Mouse (Mus musculus) megakaryocyte-erythroid progenitor cell, adult 5-6 weeks (primary cell): ENCODE results near the gene Ugt1a5. TPM values are rescaled to one million over a fixed set of nuclear protein-coding genes. Genes with fewer than 3 reads are reported as not detected.
A peak's percentile ranks its signal among the peaks of the same experiment; 100 is the strongest.
"Not testable (repeated sequence)": the region's sequence is repeated elsewhere in the genome, so short reads cannot be mapped to it uniquely, and the experiment has no call there.

ENCODE experiments used
- ATAC-seq: replicated peaks from 2 replicates; pipeline ENCODE4 v1.8.0; 2016; ENCODE audit warnings: mild to moderate bottlenecking, inconsistent platforms; ENCODE audit not compliant: severe bottlenecking, poor library complexity, low FRiP score, low TSS enrichment
- total RNA-seq, 2 experiments: library from RNA; stranded (forward) in 1 of 2; stranded (reverse) in 1 of 2; fragments of 200-1000, 215-1000 nt in 1 of 2; fragments of >200 nt in 1 of 2; fragmentation: Nextera tagmentation in 1 of 2; gene quantifications; 2 replicates each; pipeline ENCODE4 v1.2.3; 2014 to 2017

Gene Ugt1a5
- total RNA-seq (2014; fragmentation: Nextera tagmentation): 1.5 TPM in 1 of 2 replicates, not detected in the other
- total RNA-seq (2017): not detected in 2 replicates

DNA sequence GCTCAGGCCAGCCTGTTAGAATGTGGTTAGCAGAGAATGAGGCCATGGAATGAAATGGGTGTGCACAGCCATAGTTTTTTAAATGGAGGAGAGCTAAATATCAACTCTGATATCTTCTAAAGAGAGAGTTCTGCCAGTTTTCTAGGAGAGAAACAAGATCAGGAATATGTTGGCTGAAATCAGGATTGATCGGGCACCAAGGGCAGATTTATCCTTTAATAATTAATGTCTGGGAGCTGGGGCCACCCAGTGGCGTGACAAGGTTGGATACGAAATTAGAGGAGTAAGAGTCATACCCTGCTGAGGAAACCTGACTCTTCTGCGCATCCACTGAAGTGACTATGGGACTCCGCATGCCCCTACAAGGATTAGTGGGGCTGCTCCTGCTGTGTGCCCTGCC, at the start of gene Ugt1a5:
Gene Ugt1a5, plus strand, starts transcription at position 302 of the 400 bp plus-strand sequence.
- ATAC-seq: no peak

DNA sequence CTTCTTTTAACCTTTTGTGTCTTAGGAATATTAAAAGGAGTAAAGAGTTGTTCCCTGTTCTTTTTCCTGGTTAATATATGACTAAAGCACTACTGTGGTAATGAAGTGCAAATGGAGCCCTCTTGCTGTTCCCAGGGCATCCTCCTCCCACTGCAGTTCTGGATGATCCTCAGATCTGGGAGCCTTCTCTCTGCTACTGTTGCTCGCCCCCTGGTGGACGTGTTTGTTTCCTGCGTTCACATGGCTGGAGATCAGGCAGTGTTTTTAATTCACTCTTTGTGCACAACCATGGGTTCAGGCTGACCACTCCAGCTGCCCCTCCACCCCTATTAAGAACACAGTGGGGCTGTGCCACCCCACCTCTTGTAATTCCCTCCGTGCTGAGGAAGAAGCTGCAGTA, 45.3 kb upstream of the Ugt1a5 start:
- ATAC-seq: peak; percentile 81

DNA sequence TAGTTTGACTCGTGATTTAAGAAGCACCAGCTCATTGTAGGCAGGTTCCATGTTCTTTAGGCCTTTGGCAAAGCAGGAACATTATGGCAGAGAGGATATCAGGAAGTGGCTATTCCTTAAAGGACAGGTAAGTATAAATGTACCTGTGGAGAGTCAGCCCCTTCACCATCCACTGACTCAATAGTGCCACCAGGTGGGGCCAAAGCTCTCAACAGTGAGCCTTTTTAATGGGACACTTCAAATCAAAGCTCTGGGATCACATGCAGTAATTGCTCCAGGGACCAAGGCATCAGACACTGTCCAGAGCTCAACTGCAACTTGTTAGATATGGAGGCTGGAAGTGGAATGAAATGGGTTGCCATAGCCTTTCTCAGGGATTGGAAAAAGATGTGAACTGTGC, 44.3 kb upstream of the Ugt1a5 start:
- ATAC-seq: peak; percentile 50; the same call in 1 of the 2 replicates

DNA sequence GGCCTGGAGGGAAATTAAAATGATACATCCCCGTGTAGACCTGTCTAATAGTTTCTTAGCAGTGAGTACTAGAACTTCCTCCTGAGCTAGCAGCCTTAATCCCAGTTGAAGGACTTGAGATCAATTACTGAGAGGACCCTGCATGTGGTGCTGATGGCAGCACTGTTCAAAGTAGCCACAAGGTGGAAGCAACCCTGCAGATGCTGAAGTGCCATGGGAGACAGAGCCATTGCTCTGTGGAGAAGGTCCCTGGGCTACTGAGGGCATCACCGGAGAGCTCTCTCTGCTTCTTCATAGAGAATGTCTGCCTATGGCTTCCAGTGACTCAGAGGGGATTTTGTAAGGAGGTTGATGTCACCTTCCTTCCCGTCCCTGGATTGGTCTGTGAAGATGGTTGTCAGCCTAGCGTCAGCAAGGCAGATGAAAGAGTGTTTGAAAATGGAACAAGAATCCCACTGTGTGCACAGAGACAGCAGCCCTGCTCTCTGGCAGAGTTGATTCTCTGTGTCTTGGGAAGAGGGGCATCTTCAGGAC, 39.9 kb upstream of the Ugt1a5 start:
- 0 out of 2 replicates have a peak, but pooled peaks have one; percentile 55 for ATAC-seq

DNA sequence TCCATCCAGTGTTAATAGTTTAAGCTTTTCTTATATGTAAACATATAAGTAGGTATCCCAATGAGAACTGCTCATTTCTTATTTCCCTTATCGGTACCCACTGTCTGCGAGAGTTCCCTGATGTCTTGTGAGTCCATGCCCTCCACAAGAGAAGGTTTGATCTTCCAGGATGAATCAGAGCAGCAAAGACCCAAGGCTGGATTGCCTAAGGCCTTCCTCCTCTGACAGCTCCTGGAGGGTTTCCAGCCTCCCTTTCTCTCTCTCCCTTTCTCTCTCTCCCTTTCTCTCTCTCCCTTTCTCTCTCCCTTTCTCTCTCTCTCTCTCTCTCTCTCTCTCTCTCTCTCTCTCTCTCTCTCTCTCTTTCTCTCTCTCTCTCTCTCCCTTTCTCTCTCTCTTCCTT, 36.7 kb upstream of the Ugt1a5 start:
- ATAC-seq: not testable (repeated sequence)

DNA sequence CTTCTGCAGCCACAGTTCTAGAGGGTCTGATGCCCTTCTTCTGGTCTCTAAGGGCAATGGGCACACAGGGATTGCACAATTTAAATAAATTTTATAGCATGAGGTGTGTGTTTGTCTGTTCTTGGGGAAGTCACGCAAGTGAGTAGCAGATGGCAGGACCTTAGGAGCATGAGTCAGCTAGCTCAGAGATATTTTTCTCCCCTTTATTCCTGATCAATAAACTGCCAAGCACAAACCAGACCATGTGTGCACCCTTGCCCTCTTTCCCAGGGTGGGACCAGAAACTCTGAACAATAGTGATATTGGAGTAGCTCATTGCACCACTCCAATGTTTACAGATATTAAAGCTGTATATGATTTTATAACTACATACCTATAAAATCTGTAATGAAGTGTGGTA, 35.6 kb upstream of the Ugt1a5 start:
- not testable (repeated sequence) for ATAC-seq

DNA sequence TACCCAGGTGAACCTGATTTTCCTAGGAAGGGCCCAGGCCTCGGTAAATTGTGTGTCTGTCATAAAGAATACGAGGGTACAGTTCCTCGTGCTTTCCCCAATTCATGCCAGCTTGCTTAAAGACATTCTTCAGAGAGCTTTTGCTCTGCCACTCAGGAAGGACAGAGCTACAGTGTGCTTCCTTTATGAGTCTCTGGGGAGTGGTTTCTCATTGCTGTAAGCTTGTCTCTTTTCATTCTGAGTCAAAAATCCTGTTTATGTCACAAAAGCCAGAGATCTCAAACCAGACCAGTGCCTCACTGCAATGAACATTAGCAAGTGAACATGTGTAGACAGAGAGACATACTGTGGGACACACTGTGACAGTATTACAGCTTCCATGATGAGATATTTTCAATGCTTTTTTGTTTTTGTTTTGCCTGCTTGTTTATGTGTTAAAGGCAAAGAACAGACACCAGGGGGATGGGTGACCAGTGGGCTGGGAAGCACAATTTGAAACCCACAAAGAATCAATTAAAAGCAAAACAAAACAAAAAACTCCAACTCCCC, 31.8 kb upstream of the Ugt1a5 start:
- no peak for ATAC-seq

DNA sequence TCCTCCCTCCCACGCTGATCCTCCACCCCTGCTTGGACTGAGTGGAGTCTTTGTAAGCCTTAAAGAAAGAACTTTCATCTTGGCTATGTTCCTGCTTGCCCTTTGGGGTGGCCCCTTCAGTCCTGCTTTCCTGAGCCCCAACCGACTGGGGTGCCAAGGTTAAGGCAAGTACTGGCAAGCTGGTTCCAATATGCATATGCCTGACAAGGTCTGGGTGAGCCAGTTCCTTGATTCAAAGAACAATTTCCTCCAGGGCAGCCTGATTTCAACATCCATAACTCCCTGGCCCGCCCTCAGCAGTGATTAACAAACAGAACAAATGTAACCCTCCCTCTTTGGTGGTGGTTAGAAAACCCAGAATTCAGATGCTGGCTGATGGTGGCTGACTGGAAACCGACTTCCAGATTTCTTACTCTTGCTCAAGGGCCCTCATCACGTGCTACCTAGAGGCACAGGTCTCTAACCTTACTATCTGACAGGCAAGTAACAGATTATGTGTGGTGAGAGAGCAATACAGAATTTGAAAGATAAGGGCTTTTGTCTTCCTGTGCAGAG, 31.3 kb upstream of the Ugt1a5 start, which contains the start of gene Ugt1a6a:
Gene Ugt1a6a, plus strand, starts transcription at position 353 of the 555 bp plus-strand sequence.
- ATAC-seq: peak; percentile 60

DNA sequence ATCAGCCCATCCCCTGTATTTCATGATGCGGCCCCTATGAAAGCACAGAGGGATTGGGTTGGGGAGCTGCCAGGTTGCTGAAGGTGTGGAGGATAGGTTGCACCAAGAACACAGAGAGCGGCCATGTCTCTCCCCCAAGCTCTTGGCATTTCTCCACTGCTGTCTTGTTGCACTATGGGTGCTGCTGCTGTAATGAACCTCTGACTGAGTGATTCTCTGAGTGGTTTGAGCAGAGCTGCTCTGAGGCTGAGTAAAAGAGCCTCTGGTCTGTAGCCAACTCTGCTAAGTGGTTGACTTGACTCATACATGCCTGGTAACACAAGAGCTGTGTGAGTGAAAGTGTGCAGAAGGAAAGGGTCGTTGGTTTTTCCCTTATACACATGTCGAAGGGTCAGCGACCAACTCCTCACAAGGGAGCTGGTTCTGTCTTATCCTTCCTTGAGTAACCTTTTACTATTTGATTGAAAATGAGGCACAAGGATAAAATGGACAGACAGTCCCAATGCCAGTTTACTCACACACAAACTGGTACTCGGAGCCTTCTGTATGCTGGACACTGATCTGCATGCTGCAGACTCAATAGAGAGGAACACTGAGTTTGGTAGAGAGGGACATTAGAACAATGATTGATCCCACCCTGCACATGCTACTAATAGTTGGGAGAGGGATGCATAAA, 30.4 kb upstream of the Ugt1a5 start:
- ATAC-seq: peak; percentile 50

DNA sequence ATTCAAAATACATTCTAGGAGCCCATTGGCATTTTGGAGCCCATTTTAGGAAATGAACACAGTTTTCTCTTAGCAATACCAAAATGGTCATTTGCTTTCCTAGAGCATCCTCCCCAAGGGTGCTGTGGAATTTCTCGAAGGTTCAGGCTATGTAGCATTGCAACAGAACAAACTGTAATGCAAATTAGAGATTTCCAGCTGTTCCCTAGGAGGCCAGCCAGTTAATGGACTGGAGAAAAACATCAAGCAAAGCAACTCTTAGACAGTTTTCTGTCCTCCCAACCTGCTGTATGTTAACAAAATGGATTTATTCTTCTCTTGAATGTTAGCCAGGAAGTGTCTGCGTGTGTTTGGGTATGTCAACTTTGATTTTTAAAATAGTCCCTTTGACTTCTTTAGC, 29.2 kb upstream of the Ugt1a5 start:
- ATAC-seq: no peak

DNA sequence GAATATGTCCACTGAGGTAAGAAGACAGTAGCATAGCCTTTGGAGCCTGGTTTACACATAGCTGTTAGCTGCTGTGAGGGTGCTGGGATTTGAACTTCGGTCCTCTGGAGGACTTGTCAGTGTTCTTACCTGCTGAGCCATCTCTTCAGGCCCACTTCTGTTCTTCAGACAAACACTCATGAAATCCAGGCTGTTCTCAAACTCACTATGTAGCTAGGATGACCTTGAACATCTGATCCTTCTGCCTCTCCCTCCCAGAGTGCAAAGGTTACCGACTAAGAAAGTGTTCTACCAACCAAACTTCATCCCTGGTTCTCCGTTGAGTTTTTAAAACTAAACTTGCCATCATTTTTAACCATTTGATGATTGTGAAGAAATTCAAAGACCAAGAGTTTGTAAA, 28.5 kb upstream of the Ugt1a5 start:
- no peak for ATAC-seq

DNA sequence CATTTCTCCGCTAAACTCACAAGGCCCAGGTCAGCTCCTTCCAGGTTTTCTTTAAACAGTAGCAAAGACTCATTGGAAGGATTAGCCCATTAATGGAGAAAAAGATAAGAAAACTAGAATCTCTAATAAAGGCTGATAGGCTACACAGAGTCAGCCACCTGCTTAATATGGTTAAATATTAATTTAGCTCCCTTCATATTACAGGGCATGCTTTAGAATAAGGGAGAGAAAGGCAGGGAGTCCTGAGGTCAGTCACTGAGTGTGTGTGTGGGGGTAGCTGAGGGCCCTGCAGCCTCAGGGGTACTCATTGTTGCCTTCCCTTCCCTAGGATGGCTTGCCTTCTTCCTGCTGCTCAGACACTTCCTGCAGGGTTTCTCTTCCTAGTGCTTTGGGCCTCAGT, 27.7 kb upstream of the Ugt1a5 start:
- ATAC-seq: no peak

DNA sequence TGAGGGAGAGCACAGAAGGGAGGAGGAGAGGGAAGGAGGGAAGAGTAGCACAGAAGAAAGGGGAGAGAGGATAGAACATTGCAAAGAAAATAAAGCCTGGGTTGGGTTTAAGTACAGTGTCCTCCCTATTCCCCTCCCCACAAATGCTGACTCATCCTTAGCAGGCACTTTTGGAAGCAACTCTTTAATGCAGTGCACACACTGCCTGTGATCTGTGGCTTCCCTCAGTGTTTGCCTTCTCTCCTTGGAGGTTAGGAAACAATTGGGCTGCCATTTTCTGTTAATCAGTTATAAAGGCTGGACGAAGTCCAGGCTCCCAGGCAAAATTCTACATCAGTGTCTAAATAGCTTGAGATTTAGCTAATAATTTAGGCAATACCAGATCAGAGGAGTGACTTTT, 25.3 kb upstream of the Ugt1a5 start:
- peak; percentile 67; the same call in 1 of the 2 replicates for ATAC-seq

DNA sequence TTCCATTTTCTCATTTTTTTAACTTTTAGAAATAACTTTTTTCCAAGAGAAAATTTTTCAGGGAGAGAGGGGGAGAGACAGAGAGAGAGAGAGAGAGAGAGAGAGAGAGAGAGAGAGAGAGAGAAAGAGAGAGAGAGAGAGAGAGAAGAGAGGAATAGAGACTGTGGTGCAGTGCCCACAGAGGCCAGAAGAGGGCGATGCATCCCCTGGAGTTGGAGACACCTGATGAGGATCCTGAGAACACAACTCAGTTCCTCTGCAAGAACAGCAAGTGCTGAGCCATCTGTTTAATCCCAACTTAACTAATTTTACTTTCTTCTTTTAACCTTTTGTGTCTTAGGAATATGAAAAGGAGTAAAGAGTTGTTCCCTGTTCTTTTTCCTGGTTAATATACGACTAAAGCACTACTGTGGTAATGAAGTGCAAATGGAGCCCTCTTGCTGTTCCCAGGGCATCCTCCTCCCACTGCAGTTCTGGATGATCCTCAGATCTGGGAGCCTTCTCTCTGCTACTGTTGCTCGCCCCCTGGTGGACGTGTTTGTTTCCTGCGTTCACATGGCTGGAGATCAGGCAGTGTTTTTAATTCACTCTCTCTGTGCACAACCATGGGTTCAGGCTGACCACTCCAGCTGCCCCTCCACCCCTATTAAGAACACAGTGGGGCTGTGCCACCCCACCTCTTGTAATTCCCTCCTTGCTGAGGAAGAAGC, 21.7 kb upstream of the Ugt1a5 start:
- peak; percentile 77 for ATAC-seq

DNA sequence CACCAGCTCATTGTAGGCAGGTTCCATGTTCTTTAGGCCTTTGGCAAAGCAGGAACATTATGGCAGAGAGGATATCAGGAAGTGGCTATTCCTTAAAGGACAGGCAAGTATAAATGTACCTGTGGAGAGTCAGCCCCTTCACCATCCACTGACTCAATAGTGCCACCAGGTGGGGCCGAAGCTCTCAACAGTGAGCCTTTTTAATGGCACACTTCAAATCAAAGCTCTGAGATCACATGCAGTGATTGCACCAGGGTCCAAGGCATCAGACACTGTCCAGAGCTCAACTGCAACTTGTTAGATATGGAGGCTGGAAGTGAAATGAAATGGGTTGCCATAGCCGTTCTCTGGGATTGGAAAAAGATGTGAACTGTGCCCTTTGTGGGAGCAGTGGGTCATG, 20.5 kb upstream of the Ugt1a5 start:
- peak; percentile 48; the same call in 1 of the 2 replicates for ATAC-seq

DNA sequence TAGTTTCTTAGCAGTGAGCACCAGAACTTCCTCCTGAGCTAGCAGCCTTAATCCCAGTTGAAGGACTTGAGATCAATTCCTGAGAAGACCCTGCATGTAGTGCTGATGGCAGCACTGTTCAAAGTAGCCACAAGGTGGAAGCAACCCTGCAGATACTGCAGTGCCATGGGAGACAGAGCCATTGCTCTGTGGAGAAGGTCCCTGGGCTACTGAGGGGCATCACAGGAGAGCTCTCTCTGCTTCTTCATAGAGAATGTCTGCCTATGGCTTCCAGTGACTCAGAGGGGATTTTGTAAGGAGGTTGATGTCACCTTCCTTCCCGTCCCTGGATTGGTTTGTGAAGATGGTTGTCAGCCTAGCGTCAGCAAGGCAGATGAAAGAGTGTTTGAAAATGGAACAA, 15.7 kb upstream of the Ugt1a5 start:
- ATAC-seq: peak; percentile 79

DNA sequence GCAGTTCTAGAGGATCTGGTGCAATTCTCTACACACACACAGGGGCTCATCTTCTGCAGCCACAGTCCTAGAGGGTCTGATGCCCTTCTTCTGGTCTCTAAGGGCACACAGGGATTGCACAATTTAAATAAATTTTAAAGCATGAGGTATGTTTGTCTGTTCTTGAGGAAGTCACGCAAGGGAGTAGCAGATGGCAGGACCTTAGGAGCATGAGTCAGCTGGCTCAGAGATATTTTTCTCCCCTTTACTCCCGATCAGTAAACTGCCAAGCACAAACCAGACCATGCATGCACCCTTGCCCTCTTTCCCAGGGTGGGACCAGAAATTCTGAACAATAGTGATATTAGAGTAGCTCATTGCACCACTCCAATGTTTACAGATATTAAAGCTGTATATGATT, 7.4 kb upstream of the Ugt1a5 start:
- ATAC-seq: no peak

DNA sequence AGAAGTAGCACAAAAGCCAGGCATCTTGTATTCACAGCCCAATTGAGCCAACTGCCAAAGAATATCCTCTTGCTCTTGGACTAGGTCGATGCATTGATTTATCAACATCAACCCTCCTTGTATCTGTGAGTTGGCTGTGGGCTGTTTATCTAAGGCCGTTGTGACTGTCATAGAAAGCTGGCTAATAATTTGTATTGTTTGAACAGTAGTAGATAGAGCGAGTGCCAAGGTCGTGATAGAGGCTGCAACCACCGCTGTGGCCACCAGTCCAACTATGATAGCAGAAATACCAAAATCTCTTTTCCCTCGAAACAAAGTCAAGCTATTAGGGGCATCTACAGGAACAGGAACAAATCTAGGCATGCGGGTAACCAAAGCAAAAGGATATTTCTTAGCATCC, 6.4 kb downstream of the Ugt1a5 start:
- not testable (repeated sequence) for ATAC-seq

DNA sequence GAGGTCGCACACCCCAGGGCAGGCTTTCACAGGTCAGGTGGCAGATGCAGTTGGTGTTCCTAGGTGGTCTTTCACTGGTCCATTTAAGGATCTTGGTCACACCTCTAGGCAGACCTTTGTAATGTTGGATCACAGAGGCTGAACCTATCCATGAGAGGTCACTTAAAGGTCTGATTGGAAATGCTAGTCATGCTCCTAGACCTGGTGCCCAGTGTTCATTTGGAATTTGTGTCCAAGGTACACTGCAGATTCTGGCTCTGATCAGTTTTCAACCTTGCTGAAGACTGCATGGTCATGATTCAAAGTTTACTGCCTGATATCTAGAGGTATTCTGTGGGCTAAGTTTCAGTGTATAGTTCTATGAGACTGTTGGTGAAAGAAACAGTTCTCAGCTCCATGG, 13.8 kb downstream of the Ugt1a5 start:
- no peak for ATAC-seq

DNA sequence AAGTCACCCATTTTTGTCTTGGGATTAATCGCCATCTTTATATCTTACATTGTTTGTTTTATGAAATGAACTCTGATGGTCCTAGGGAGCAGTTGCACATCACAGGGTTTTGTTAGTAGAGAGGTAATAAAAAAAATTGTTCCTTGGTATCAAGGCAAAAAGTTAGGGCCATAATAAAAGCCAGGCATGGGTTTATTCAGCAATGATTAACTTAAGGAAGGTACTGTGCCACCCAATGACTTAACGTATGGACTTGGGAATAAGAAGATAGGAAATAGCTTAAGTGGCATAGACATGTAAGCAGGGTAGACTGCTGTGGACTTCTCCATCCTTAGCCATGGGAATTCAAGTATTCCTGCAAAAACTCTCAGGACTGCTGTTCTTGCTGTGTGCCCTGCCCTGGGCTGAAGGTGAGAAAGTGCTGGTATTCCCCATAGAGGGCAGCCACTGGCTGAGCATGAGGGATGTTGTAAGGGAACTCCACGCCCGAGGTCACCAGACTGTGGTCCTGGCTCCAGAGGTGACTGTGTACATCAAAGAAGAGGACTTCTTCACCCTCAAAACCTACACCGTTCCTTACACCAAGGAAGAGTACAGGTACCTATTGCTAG, 20.6 kb downstream of the Ugt1a5 start:
- ATAC-seq: no peak
